Mouse (Mus musculus): ENCODE results near the gene Scarb2.

- TF ChIP-seq GATA1 (IDR thresholded peaks at IDR 0.05; ENCODE audit: borderline replicate concordance, low read length), result no peak
- TF ChIP-seq FLI1 (IDR thresholded peaks at IDR 0.05; ENCODE audit: low read length), result no peak
Observed at GRCm38 (mm10) chr5:92442914-92443313, 63.7 kb downstream of the Scarb2 start.

Data from megakaryocyte, embryonic 14.5 days (primary cell).